Mouse (Mus musculus) heart, adult 2 months (tissue): Measurements from ENCODE around the gene Brd7.

Experiments
- CTCF ChIP-seq: fragments of 200-600 bp; IDR thresholded peaks from 2 replicates; pipeline ENCODE4 v1.8.1; 2022; ENCODE audit warnings: antibody characterized with exemption, mild to moderate bottlenecking, moderate library complexity
- EP300 ChIP-seq: fragments of 200-500 bp; IDR thresholded peaks from 2 replicates; pipeline ENCODE4 v1.6.1; 2011; ENCODE audit warnings: low read depth, low read length, control low read depth; ENCODE audit not compliant: insufficient read depth

GRCm38 (mm10) chr8:88309274-88309873 is 52.6 kb downstream of the Brd7 start:
- TF ChIP-seq CTCF (no peak), EP300 (no peak)
